Mouse (Mus musculus) frontal cortex, adult 2 months (tissue): Measurements from ENCODE around the gene Coa6. TPM values are rescaled to one million over a fixed set of nuclear protein-coding genes. Genes with fewer than 3 reads are reported as not detected.
"Not testable (repeated sequence)": the region's sequence is repeated elsewhere in the genome, so short reads cannot be mapped to it uniquely, and the experiment has no call there.

Experiments
- DNase-seq, 2 experiments: peaks; one replicate each; pipeline ENCODE4 v3.0.0; 2022; ENCODE audit warnings: low spot score in 1 of 2; ENCODE audit errors: extremely low spot score in 1 of 2
- polyA plus RNA-seq: library from polyadenylated mRNA; depleted of rRNA; stranded (reverse); fragments of >200 nt; gene quantifications from 2 replicates; pipeline ENCODE4 v1.2.3, GENCODE M21; 2012; rRNA removed

Coa6 gene
- 51.1 and 52.8 TPM in 2 replicates for polyA plus RNA-seq

DNA sequence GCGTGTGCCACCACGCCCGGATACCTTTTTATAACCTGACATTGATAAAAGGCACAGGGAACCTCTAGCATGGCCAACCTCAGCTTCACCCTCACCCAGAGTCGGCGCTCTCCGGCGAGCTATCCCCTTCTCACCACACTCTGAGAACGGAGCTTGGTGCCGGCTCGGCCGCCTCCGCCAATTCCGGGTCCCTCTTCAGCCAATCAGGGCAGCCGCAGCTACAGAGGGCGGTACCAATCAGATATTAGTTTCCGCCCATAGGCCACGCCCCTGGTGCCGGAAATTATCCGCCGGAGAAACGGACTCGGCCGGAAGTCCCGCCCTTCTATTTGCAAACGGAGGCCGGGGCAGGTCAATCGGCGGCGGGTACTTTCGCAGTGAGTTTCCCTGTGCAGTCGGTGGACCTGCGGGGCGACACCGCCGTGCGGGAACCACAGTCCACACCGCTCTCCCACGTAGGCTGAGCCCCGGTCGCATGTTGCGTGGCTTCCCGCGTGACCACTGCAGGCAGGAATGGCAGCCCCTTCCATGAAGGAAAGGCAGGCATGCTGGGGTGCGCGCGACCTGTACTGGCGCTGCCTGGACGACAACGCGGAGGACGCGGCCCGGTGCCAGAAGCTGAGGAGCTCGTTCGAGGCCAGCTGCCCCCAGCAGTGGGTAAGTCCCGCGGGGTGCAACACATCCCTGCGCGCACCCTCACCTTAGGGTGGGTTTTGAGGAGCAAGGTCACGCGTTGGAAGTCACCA is at the start of gene Coa6:
TSS of gene Coa6 (plus strand) at position 342 of the 746 bp plus-strand sequence.
- peak; percentile 94 to 99 for DNase-seq

DNA sequence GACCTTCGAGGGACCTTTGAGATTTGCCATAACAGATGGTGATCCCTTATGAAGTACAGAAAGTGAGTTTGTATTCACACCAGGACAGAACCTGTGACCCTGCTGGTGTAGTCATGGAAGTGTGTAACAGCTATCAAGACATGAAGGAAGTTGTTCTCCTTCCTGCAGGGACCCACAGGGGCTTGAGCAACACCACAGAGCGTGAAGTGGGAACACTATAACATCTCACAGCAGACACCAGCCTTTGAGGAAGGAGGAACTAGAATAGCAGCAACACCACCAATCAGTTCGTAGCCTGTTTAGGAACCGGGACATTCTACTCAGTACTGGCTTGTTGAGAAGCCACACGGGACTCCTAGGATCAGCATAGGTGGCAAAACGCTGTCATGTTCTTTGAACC is 42.7 kb upstream of the Coa6 start:
- DNase-seq = no peak

DNA sequence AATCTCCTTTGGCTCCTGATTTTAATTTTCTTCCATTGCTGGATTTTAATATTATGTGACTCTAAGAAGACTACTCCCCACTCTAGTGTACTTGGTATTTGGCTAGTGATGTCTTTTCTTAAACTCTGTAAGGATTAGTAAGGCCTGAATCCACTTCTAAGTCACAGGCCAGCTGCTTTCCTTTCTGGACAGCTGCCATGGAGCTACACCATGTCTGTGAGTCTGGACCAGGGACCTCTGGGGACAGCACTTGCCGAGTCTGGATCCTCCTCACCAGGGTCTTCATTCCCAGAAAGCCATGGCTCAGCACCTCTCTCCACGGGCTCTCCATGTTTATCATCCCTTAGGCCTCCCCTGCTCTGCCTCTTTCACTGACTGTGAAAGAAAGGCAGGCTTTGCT is 42.2 kb upstream of the Coa6 start:
- no peak for DNase-seq

DNA sequence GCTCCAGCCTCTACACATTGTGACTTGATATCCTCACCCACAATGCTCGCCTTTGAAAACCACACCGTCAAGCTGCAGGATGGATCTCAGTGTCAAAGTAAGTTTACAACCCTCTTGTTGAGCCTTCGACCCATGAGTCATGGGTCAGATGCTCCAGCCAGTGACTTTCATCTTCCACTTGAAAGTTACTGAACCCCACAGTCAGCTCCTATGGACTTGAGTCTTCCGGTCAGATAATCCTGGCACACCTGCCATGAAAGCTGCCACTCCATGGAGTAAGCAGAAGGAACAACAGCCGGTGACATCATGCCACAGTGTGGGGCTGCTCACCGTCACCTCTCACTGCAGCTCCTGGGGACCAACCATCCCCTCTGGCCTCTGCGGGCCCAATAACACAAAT is 41.0 kb upstream of the Coa6 start:
- DNase-seq = no peak

DNA sequence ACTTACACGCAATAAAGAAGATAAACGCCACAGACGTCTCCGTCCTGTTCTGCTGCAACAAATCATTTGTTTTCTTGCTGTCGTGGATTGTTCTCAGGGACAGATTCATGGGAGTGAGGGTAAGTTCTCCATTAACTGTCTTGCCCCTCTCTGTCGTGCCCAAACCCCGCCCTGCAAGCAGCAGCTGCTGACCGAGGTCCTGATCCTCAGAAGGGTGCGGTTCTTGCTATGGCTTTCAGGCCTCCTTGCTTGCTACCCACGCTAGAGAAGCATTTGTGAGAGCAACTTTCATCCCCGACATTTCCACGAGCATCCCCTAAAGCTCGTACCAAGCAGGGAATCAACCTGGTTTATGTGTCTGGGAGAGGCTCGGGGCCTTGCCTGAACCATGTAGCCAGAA is 40.1 kb upstream of the Coa6 start:
- DNase-seq = no peak

DNA sequence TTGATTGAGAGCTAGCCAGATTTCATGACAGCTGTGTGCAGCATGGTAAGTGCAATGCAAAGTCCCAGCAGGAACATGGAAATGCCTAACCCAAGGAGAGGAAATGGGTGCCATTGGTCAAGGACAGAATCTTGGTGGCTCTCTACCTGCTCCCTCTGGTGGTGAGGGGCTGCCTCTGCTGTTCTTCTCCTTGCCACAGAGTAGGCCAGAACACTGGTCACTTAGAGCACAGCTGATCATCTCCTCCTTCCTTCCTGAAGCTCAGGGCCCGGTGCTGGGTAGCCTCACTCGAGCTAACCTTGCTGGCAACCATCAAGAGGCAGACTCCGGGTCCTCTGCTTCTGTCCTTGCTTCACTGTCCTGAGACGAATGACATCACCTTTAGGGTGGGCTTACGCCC is 39.6 kb upstream of the Coa6 start:
- DNase-seq = peak in 1 of 2 experiments; percentile 65

DNA sequence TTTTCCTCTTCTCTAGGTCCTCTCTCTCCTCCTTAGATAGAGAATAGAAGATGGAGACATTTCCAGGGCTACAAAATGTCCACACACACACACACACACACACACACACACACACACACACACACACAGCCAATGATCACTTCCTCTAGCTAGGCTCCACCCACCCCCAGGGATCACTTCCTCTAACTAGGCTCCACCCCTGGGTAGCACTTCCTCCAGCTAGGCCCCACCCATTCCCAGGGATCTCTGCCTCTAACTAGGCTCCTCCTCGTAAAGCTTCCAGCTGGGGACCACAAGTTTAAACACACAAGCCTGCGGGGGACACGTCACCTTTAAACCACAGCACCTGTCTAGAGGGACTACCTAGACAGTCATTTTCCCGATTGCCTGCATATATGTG is 34.7 kb upstream of the Coa6 start:
- no peak for DNase-seq

DNA sequence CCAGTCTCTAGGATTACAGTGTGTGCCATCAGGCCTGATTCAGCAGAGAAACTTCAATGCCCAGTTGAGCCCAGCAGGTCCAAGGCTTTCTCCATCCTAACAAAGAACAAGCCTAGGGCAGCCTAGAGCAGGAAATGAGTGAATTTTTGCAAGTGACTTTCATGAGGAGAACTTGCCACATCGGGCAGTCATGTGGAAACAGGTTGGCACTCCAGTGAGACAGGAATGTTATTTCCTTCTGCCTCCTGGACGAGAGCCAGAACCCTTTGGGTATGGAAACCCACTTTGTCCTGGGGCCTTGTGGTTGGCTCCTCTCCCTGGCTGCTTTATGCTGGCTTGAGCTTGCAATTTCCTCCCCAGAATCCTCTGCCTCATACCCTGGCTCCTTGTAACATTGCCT is 30.8 kb upstream of the Coa6 start:
- no peak for DNase-seq

DNA sequence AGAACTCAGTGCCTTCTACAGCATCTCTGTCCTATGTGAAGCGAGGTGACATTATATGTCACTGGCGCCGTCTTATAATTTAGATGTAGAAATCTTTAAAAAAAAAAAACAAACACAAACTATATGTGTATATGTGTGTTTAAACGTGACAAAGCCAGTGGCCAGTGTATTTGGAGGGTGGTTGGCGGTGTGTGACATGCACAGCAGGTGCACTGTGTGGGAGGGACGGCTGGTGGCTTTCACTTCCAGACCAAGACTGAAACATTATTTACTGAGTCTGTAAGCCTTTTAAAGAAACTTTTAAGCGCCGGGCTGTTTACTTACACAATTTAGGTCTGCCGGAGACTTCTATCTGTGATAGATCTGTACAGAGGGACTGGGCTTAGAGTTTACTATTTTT is 26.9 kb upstream of the Coa6 start:
- DNase-seq = no peak

DNA sequence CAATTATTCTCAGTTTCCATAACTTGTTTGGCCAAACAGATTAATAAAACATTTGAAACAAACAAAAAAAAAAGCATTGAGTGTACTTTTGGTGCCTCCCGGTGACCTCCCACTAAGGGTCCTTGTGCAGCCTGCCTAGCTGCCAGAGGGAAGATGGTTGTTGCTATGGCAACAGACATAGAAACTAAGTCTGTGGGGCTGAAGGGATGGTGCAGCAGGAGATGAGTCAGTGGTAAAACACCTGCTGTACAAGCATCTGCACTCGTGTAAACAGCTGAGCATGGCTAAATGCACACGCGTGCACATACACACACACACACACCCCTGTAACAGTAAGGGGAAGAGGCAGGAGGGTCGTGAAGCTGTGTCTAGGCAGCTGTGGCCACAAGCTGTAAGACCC is 26.4 kb upstream of the Coa6 start:
- peak in 1 of 2 experiments; percentile 29 for DNase-seq

DNA sequence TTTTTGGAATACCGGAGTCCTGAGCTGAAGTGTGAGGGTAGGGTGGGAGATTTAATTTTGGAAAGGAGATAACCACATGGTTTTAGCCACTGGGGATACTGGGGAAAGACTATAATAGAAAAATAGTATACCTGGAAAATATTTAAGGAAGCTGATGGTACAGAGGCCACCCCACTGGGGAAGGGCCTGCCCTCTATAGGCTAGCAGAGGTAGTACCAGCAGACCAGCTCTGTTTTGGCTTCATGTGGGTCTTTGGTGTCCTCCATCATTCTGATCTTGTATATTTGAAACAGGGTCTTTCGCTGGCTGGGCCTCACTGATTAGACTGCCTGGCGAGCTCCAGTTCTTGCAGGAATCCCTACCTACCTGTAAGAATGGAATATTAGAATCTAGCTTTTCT is 24.0 kb upstream of the Coa6 start:
- DNase-seq = no peak

DNA sequence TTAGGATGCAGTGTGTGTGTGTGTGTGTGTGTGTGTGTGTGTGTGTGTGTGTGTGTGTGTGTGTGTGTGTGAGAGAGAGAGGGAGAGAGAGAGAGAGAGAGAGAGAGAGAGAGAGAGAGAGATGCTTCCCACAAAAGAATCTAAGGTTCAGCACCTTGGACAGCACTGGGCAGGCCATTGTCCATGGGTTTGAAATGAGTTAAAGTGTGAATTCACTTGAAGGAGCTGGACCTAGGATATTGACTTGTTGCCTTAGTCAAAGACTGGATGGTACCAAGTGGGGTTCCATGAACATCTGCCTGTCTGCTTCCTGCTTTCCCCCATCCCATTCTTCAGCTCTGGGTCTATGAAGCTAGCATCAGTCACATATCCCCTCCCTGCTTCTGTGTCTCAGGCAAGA is 17.8 kb upstream of the Coa6 start:
- DNase-seq = not testable (repeated sequence)

DNA sequence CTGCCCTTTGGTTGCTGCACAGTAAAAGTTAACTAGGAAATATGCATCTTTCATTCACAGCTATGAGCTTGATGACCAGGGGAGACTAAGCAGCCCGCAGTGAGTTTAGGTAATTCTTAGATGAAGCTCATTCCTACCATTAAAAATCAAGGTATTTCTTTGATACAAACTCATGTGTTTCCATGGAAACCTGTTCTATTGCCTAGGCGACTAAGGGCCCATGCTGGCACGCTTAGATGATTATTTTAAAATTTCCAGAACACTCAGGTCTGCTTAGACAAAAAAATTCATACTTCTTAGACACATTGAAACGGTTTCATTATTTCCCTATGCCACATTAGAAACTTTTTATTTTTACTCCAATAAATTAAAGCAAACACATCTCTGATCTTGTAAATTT is 17.3 kb upstream of the Coa6 start:
- DNase-seq = no peak

DNA sequence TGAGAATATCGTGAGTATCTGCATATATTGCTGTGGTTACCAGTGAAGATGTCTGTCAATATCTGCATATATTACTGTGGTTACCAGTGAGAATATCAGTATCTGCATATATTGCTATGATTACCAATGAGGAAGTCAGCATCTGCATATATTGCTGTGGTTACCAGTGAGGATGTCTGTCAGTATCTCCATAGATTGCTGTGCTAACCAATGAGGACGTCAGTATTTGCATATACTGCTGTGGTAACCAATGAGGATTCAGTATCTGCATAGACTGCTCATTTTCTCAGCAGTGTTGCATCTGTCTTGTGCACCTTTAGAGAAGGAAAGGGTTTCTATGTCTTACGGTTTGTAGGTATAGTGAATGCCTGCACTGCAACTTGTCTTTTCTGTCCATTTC is 1.5 kb upstream of the Coa6 start:
- no peak for DNase-seq

DNA sequence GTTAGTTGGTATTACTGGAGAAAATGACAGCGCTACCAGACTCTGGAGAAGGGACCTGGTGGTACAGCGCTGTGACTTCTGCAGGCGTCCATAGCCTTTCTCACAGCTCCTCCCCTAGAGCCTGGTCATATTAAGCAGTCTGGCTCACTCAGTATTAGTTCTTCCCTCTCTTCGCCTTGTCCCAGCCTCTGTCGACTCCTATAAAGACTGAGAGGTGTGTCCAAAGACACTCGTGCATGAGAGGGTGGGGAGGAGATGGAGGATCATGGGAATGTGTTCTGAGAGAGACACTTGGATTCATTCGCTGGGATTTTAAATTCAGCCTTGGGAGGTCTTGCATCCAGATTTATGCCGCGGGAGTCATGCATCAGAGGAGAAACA is 595 bp downstream of the Coa6 start:
- peak in 1 of 2 experiments; percentile 37 for DNase-seq

DNA sequence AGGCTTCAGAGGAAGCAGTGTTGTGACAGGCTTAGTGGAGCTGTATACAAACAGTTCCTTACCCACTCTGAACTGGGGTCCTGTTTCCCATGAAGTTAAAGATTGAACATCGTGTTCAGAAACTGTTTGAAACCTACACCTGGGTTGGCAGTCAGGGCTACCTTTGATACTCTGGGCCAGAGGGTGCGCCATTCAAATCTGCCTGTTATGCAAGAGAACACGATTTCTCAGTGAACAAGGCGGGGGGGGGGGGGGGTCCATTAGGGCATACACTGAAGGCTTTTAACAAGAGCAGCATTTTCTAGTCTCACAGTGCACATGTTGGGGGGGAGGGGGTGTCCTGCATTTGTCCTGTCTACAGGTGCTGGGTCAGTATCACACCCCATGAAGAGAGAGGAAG is 1.8 kb downstream of the Coa6 start:
- no peak for DNase-seq

DNA sequence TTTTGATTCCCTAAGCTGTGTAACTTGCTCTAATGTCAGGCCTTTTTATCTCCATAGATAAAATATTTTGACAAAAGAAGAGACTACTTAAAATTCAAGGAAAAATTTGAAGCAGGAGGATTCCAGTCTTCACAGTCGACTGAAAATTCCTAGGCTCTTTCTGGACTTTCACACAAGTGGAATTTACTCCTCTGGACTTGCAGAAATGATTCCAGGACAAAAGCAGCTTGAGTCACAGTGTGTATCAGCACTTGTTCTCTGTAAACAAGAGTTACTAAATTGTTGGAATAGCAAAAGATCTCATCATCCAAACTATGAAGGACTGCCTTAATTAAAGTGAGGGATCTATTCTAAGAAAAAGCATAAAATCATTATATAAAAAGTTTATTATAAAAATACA is 2.6 kb downstream of the Coa6 start:
- no peak for DNase-seq

DNA sequence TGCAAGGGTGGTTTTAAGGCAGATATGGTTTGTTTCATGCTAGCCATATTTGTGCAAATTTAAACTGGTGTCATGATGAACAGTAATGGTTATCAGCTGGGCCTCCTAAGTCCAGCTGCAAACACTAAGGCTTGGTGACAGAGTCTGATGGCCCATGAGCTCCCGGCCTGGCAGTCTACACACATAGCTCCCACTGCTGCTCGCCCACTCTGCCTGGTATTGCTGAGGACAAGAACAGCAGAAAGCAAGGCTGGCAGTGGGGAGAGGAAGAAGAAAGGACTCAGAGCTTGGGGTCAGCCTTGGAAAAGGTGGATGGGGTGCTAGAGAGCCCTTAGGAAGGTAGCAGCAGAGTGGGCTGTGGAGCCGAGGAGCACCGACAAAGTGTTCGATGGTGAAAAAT is 7.3 kb downstream of the Coa6 start:
- DNase-seq = peak in 1 of 2 experiments; percentile 46

DNA sequence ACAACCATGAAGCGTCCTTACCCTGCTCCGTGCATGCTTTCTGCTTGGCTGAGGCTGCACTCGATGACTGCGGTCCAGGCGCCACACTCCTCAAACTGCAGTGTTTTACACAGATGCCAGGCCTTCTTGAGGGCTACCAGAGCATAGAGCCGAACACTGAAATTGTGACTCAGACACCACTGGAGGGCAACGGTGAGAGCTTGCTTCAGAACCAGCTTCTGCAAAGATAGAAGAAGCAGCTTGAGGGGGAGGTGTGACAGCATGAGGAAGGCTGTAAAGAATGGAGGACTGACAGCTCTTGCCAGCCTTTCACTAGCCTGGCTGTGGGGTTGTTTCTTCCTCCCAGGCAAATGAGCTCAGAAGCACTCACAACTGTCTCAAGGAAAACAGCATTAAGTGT is 11.5 kb downstream of the Coa6 start:
- DNase-seq = peak; percentile 72 to 82

DNA sequence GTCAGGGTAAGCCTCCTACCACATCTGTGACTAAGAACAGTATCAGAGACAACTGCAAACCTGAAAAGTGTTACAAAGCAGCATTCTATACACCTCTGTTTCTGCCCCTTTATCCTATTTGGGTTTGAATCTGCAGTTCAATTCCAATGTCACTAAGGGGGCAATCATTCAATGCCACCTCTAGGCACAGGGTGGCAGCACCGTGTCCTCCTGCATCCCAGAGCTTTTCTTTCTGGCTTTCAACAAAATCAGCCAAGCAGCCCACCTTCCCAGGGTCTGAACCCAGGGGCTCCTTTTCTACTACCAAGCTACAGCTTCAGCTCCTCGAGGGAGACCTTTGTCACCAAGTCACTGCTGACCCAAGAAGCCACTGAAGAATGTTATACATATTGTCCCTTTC is 16.6 kb downstream of the Coa6 start:
- no peak for DNase-seq

DNA sequence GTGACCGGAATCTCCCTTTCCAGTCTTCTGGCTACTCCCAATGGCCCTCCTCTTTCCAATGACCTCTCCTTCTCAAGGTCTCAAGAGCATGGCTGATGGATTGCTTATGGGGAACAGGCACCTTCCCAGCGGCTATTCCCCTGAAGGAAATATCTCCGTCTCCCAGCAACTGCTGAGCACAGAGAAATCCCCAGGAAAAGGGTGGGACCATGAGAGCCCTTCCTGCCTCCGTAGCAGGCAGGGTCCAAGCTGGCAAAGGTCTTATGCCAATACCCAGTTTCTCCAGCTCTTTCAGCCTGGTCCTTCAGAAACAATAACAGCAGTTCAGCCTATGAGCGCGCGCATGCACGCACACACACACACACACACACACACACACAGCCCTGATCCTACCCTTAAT is 28.8 kb downstream of the Coa6 start:
- DNase-seq = no peak

DNA sequence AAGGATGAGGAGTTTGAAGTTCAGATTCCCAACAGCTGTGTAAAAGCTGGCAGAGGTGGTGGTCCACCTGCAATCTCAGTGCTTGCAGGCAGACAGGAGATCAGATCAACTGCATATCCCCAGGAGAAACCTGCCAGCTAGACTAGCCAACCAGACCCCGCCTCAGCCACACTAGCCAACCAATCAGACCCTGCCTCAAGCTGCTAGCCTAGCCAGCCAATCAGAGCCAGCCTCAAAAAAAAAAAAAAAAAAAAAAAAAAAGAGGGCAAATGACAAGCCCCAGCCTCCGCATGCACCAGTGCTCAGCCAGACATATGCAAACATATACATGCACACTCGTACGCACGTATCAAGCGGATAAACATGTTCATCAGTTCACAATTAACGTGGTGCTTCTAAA is 33.1 kb downstream of the Coa6 start:
- no peak for DNase-seq

DNA sequence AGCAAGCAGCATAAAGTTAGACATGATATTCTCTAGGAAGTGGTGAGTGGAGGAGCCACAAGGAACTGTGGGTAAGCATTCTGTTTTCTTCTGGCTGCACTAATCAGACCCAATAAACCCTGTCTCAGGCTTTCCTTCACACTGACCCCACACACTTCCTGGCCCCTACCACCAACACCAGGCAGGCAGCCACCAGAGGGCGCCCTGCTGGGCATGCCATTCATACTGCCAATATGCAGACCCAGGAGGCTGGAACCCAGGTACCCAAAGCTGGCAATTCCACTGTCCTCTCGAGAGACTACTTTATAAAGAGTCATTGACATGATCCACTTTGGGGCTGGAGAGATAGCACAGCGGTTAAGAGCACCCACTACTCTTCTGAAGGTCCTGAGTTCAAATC is 38.0 kb downstream of the Coa6 start:
- peak in 1 of 2 experiments; percentile 51 for DNase-seq
